ENCODE assay signal across 23 mouse cellular contexts in the genomic region with DNA sequence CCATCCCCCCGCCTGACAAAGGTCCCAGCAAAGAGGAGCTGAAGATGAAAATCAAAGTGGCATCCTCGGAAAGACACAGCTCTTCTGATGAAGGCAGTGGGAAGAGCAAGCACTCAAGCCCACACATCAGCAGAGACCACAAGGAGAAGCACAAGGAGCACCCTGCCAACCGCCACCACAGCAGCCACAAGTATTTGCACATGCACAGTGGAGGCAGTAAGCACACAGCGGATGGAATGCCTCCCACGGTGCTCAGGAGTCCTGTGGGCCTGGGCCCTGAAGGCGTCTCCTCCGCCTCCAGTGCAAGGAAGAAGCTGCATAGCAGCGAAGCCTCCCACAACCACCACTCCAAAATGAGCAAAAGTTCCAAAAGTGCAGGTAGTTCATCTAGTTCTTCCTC. TPM values are rescaled to one million over a fixed set of nuclear protein-coding genes. Genes with fewer than 3 reads are reported as not detected.
A peak's percentile ranks its signal among the peaks of the same experiment; 100 is the strongest.
DNase-seq lines count a peak whose midpoint lies in the region; ATAC-seq and TF ChIP-seq lines count a peak whose summit lies in the region.
"Had no signal": no experiment of that assay in that cellular context is flagged by ENCODE, and none has a peak within 500 bp of the region (broad histone marks: within the 10 kb centered on the region; RNA-seq: fewer than 3 reads in every experiment).

No protein-coding gene starts in this region.

- H3K4me1 ChIP-seq in E14TG2a.4 (replicated peaks; ENCODE audit: low read depth, low read length), result peaks cover 31% of the 10 kb centered on the region
- no peaks in the 10 kb centered on the region for H3K4me1 ChIP-seq in hindbrain, embryonic 14.5 days (replicated peaks; ENCODE audit: control insufficient read depth, insufficient read depth, low read length)
- H3K4me1 ChIP-seq in forebrain, embryonic 13.5 days, result no peaks in the 10 kb centered on the region
- H3K4me1 ChIP-seq in kidney, embryonic 16.5 days (ENCODE audit: insufficient read depth, low read length), result no peaks in the 10 kb centered on the region
- H3K4me1 ChIP-seq: forebrain, embryonic 12.5 days; heart, embryonic 15.5 days; hindbrain, embryonic 13.5 days; intestine, embryonic 15.5 days had no signal

- no peak for ATAC-seq in hindbrain, embryonic 14.5 days (ENCODE audit: low FRiP score)
- ATAC-seq in forebrain, embryonic 13.5 days, result no peak
- no peak for ATAC-seq in kidney, embryonic 16.5 days (ENCODE audit: low FRiP score, low TSS enrichment)
- ATAC-seq: forebrain, postnatal 0 days had no signal

- no peak overlapping the region for H3K9ac ChIP-seq in hindbrain, embryonic 14.5 days
- no peak overlapping the region for H3K9ac ChIP-seq in forebrain, embryonic 13.5 days
- H3K9ac ChIP-seq in kidney, embryonic 16.5 days (replicated peaks; ENCODE audit: low read length), result no peak overlapping the region
- H3K9ac ChIP-seq: forebrain, embryonic 12.5 days; forebrain, postnatal 0 days; heart, embryonic 15.5 days; hindbrain, embryonic 13.5 days; intestine, embryonic 15.5 days had no signal

- peak overlapping the region; percentile 21; the same call in 1 of the 2 replicates for H3K4me3 ChIP-seq in E14TG2a.4 (replicated peaks; ENCODE audit: low read length)
- H3K4me3 ChIP-seq in hindbrain, embryonic 14.5 days (replicated peaks; ENCODE audit: low read length), result no peak overlapping the region
- no peak overlapping the region for H3K4me3 ChIP-seq in forebrain, embryonic 13.5 days
- no peak overlapping the region for H3K4me3 ChIP-seq in kidney, embryonic 16.5 days (ENCODE audit: low read length)
- H3K4me3 ChIP-seq: forebrain, embryonic 12.5 days; heart, embryonic 15.5 days; hindbrain, embryonic 13.5 days; intestine, embryonic 15.5 days had no signal

- 86% methylated on average over 8 of the region's 8 CpGs for WGBS in hindbrain, embryonic 14.5 days
- WGBS in forebrain, embryonic 13.5 days, result 88% methylated on average over 8 of the region's 8 CpGs
- 89% methylated on average over 8 of the region's 8 CpGs for WGBS in kidney, embryonic 16.5 days

- TF ChIP-seq CTCF in E14TG2a.4 (conservative IDR thresholded peaks at IDR 0.05; ENCODE audit: low read length), result no peak

- no peaks in the 10 kb centered on the region for H3K27me3 ChIP-seq in E14TG2a.4 (ENCODE audit: insufficient read depth, low read length)
- H3K27me3 ChIP-seq in hindbrain, embryonic 14.5 days (ENCODE audit: control insufficient read depth, insufficient read depth, low read length), result no peaks in the 10 kb centered on the region
- no peaks in the 10 kb centered on the region for H3K27me3 ChIP-seq in forebrain, embryonic 13.5 days
- no peaks in the 10 kb centered on the region for H3K27me3 ChIP-seq in kidney, embryonic 16.5 days (ENCODE audit: insufficient read depth, low read length)
- H3K27me3 ChIP-seq: forebrain, embryonic 12.5 days; heart, embryonic 15.5 days; hindbrain, embryonic 13.5 days; intestine, embryonic 15.5 days had no signal

- intact Hi-C loops in left cerebral cortex, postnatal 14 days (cut with DNase I), result no loop called here

- no peaks in the 10 kb centered on the region for H3K9me3 ChIP-seq in E14TG2a.4 (ENCODE audit: low read length)
- H3K9me3 ChIP-seq in hindbrain, embryonic 14.5 days (ENCODE audit: control insufficient read depth, low read length), result no peaks in the 10 kb centered on the region
- H3K9me3 ChIP-seq in forebrain, embryonic 13.5 days (replicated peaks), result no peaks in the 10 kb centered on the region
- no peaks in the 10 kb centered on the region for H3K9me3 ChIP-seq in kidney, embryonic 16.5 days (ENCODE audit: low read length)
- H3K9me3 ChIP-seq: forebrain, embryonic 12.5 days; heart, embryonic 15.5 days; hindbrain, embryonic 13.5 days; intestine, embryonic 15.5 days had no signal

- peak; percentile 18 to 58 for DNase-seq in left cerebral cortex, adult 18-20 months (ENCODE audit: low spot score in 2 of 2)
- no peak for DNase-seq in left cerebral cortex, postnatal 14 days (ENCODE audit: low spot score in 2 of 2)
- peak; percentile 18 for DNase-seq in 3134 (ENCODE audit: extremely low read depth, insufficient read length, low spot score)
- DNase-seq in ZHBTc4 (ENCODE audit: low read depth, low spot score), result peak; percentile 59
- DNase-seq in hindbrain, embryonic 14.5 days (ENCODE audit: low spot score), result no peak
- DNase-seq: adrenal gland, adult 2 months; adrenal gland, postnatal 25 days; cerebellum, adult 2 months; cerebellum, postnatal 10 days; forebrain, postnatal 0 days; gastrocnemius, postnatal 36 days; heart, adult 18-20 months; heart, postnatal 14 days had no signal

- peaks cover 90% of the 10 kb centered on the region for H3K36me3 ChIP-seq in E14TG2a.4 (ENCODE audit: insufficient read depth, low read length)
- peaks cover 57% of the 10 kb centered on the region for H3K36me3 ChIP-seq in hindbrain, embryonic 14.5 days (replicated peaks; ENCODE audit: control insufficient read depth, insufficient read depth)
- peaks cover 60% of the 10 kb centered on the region for H3K36me3 ChIP-seq in forebrain, embryonic 13.5 days (ENCODE audit: poor library complexity, severe bottlenecking)
- peaks cover 42% of the 10 kb centered on the region for H3K36me3 ChIP-seq in kidney, embryonic 16.5 days (ENCODE audit: insufficient read depth, low read length)

- no peak overlapping the region for H3K4me2 ChIP-seq in hindbrain, embryonic 14.5 days (replicated peaks)
- no peak overlapping the region for H3K4me2 ChIP-seq in forebrain, embryonic 13.5 days
- H3K4me2 ChIP-seq in kidney, embryonic 16.5 days (replicated peaks; ENCODE audit: low read depth, low read length), result no peak overlapping the region
- H3K4me2 ChIP-seq: forebrain, embryonic 12.5 days; heart, embryonic 11.5 days; heart, embryonic 15.5 days; hindbrain, embryonic 13.5 days; intestine, embryonic 15.5 days had no signal

- no peak overlapping the region for H3K27ac ChIP-seq in hindbrain, embryonic 14.5 days
- no peak overlapping the region for H3K27ac ChIP-seq in forebrain, embryonic 13.5 days
- H3K27ac ChIP-seq in kidney, embryonic 16.5 days (ENCODE audit: low read length), result no peak overlapping the region
- H3K27ac ChIP-seq: forebrain, embryonic 12.5 days; heart, embryonic 15.5 days; hindbrain, embryonic 13.5 days; intestine, embryonic 15.5 days had no signal

RNA-seq across cellular contexts. Expression of gene Ccnt2, which starts 29.0 kb away (rescaled TPM):
- total RNA-seq in left cerebral cortex, adult 18-20 months (2021), result 10 to 100 TPM; 59.3 to 61.0 TPM
- 10 to 100 TPM; 55.0 to 59.4 TPM for total RNA-seq in left cerebral cortex, postnatal 14 days (2021)
- 72.4 and 83.4 TPM in 2 replicates for polyA plus RNA-seq in hindbrain, embryonic 14.5 days (2014; fragmentation: Nextera tagmentation; extraction: Ambion mirVana)
- 115 and 124 TPM in 2 replicates for polyA plus RNA-seq in forebrain, embryonic 13.5 days (2015; fragmentation: Nextera tagmentation; extraction: Ambion mirVana)
- 76.9 and 88.9 TPM in 2 replicates for polyA plus RNA-seq in kidney, embryonic 16.5 days (2015; fragmentation: Nextera tagmentation; extraction: Ambion mirVana)

RNA-seq across cellular contexts. Expression of gene Map3k19, which starts 51.9 kb away (rescaled TPM):
- 1 to 10 TPM; 6.8 to 9.9 TPM for total RNA-seq in left cerebral cortex, adult 18-20 months (2021)
- 1 to 10 TPM; 4.7 to 7.5 TPM for total RNA-seq in left cerebral cortex, postnatal 14 days (2021)
- 0.83 and 1.1 TPM in 2 replicates for polyA plus RNA-seq in hindbrain, embryonic 14.5 days (2014; fragmentation: Nextera tagmentation; extraction: Ambion mirVana)
- 0.15 and 0.31 TPM in 2 replicates for polyA plus RNA-seq in forebrain, embryonic 13.5 days (2015; fragmentation: Nextera tagmentation; extraction: Ambion mirVana)
- polyA plus RNA-seq in kidney, embryonic 16.5 days (2015; fragmentation: Nextera tagmentation; extraction: Ambion mirVana), result 0.09 TPM in 1 of 2 replicates, not detected in the other
- total RNA-seq: ES-E14; gastrocnemius, postnatal 36 days had no signal
- polyA plus RNA-seq: embryonic facial prominence, embryonic 11.5 days; heart, embryonic 11.5 days; intestine, embryonic 15.5 days had no signal

Comparison
In these comparisons a context has a peak if more than half of its experiments do, and no peak if none do; other contexts are left out.
1. DNase-seq: peak in left cerebral cortex, adult 18-20 months (2 of 2), 3134 (single experiment) and ZHBTc4 (single experiment); none in left cerebral cortex, postnatal 14 days (0 of 2) and hindbrain, embryonic 14.5 days (single experiment).